Mouse (Mus musculus) cerebellum, postnatal 10 days (tissue): ENCODE results near the gene Angpt4.

ENCODE experiments used
- DNase-seq, 2 experiments: peaks; one replicate each; pipeline ENCODE4 v3.0.0; 2021; ENCODE audit warnings: mixed read lengths in 2 of 2

The Angpt4 gene

DNA sequence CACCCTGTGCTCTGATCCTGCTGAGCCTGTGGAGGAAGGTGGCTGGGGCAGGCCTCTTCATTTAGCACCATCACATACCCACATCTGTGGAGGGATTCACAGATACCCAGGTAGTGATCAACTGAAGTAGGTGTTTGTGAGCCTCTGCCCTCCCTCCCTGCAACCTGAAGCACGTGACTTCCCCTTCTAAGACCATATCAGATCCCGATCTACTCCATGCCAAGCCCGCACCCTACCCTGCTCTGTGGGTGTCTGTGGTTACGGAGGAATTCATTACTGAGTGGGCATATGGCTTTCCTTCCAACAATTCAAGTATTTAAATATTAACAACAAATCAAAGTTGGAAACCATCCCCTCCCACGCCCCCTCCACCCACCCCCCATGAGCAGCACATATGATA, 52.3 kb downstream of the Angpt4 start:
- DNase-seq: no peak

DNA sequence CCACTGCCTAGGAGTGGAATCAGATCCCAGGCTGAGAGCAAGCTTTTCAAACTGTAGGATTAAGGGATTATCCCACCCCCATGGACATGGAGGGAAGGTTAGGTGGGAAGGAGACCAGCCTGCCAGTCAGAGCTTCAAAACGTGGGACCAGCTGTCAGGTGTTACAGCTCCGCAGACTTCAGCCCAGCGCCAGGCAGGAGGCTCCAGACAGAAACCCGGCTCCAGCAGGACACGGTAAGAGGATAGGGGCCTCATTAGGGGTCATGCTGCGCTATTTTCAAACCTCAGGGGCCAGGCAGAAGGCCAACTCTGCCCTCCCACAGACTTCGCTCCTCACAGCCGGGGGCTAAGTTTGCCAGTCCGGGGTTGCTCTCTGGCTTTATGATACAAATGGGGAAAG, 53.0 kb downstream of the Angpt4 start:
- DNase-seq: peak; percentile 48 to 61

DNA sequence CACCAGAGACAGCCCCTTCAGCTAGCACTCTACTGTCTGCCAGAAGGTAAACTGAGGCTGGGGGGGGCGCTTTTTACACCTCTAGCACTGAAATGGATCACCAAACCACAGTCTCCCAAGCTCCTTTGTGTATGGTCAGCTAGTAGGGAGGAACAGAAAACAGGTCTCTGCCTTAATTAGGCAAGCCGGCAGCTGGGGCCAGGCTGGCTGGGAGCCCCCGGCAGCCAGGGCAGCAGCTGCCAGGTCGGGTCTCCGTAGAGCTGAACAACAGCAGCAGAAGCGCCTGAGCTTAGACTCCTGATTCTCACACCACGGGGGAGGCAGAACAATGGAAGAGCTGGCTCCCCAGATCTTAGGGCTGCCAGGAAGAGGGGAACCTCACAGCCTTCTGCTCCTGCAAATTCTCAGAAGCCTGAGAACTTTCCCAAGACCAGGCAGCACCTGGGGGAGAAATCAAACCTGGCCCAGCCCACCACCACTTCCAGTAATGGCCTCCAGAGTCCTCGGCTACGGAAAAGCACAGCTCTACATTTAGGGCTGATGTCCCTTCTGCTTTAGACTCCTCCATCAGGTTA, 56.3 kb downstream of the Angpt4 start:
- DNase-seq: peak; percentile 70 to 79

DNA sequence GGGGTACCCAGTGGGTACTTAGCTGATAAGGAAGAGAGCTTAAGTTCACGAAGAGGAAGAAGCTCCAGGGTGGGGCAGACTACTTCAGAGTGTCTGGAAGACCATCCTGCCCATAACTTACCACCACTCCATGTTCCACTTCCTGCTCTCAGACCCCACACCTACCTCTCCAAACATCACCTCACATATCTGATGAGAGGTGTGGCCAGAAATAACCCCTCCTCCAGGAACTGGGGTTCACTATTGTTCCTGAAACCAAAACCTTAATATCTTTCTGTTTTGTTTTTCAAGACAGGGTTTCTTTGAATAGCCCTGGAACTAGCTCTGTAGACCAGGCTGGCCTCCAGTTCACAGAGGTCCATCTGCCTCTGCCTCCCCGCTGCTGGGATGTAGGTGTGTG, 56.8 kb downstream of the Angpt4 start:
- DNase-seq: no peak

DNA sequence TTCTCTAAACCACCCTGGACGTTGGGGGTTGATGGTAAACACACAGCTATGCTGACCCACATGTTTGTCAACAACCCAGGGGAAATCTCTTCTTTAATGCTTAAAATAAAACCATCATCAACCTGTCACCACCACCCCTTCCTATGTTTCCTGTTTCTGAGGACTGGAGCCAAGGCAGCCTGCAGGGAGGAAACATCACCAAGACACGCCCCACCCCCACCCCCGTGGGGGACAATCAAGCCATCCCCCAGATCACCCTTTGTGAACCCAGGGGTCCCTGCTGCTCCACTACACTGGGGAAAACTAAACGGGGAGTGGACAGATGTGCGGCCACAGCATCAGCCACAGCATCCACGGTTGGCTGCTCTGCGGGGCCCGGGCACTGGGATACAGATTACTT, 57.4 kb downstream of the Angpt4 start:
- no peak for DNase-seq

DNA sequence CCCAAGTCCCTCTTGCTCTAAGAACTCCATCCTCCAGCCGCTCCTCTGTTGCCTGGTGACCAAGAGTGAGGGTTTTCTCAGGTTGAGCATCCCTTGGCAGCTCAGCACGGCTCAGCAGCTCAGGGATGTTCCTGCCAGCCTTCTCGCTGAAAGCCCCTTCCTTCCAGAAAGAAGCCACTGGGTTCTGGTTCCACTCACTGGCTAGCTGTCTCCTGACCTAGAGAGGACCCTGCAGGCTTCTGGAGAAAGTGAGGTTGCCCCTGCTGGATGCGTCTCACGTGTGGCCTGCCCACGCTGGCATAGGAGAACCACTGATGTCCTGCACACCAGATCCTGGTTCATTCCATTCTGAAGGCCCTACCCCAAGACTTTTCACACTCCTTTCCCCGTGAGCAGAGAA, 58.0 kb downstream of the Angpt4 start:
- DNase-seq: peak in 1 of 2 experiments; percentile 39

DNA sequence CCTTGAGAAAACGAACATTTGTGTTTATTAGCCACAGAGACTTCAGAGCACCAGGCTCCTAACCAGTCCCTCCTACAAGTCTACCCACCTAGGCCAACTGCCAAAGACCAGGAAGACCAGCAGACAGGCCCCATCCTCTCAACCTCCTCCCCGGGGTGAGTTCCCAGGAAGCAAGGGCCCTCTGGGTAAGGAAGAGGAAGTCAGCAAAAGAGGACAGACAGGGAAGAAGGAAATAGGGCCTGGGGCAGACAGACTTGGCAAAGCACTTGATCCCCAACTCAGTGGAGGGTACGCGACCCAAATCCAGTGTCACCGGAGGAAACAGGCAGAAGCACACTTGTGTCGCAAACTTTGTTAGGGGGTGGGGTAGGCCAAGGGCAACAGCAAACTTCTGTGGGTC, 58.4 kb downstream of the Angpt4 start:
- DNase-seq: peak in 1 of 2 experiments; percentile 39

DNA sequence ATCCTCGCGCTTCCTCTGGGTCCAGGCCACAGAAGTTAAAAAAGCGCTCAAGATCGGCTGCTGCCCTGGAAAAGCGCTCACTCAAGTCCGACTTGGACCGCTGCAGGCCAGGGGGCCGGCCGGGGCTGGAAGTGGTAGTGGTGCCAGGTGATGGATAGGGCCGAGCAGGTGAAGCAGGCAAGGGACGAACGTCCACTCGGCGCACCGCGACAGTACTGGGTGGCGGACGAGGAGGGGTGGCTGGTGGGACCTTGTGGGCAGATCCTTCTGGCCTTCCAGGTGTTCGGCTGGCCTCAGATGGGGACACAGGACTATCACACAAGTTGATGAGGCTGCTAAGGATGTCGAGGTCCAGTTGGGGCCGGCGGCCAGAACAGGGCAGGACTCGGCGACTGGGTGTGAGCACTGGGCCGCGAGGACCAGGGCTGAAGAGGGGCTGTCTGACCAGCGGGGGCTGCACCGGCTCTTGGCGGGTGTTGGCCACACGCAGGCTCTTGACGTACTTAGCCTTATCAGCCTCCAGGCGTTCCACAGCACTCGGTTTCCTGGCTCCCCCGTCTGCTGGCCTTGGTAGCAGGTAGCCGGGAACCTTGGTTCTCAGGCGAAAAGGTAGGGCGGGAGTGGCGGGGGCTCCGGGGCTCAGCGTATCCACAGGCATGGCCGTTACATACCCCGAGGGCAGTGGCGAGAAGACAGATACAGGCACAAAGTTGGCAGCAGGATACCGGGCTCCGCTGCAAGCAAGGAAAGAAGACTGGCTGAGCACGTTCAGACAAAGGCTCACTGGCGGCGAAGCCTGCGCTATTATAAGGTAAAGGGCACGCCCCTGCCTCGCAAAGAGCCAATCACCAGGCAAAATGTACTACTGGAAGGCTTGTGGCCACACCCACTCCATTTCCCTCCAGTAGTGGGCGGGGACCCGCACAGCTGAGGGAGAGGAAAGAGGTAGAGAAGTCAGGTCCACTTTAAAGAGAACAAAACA, 59.5 kb downstream of the Angpt4 start:
- peak; percentile 82 to 88 for DNase-seq

DNA sequence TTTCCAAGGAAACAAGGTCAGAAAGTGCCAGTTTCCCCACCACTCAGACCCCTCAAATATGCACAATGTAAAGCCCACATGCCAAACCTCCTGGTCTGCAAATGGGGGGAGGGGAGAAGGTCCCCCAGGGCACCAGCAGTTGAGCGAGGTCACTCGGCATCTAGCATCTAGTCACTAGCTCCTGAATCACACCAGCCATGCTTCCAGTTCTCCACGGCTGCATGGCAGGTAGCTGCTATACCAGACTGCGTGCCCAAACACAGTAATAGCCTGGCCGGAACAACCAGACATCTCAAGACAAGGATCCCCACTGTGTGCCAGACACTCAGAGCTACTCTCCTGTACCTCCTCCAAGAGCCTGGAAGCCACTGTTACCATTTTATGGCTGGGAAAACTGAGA, 60.7 kb downstream of the Angpt4 start:
- no peak for DNase-seq

DNA sequence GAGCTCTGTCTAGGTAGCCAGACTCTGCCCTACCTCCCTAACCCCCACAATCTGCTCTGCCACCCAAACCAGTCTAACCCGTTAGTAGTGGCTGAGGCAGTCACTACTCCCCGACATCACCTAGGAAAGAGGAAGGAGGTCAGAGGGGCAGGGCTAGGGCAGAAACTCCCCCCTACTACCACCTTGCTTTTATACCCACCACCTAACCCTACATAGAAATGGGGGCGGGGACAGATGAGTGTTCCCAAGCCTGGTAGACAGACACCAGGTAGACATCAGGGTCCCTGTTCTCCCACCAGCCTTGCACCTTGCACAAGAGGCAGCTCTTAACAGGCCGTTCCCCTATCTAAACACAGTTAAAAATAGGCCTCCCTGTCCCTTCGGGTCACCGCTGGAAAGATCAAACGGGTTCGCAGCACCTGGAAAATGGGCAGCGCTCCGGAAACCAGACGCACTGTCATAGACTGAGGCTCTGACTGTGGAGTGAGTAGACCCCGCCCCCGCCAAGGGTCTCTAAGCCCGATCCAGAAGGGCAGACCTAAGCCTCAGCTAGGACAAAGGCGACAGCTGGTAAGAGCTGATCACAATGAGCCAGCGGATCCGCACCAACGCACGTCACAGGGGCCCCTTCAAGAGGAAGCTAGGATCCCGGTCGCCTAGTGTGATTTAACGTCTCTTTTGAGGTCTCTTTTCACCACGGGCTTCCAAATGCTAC, 62.0 kb downstream of the Angpt4 start:
- DNase-seq: peak; percentile 69 to 71

DNA sequence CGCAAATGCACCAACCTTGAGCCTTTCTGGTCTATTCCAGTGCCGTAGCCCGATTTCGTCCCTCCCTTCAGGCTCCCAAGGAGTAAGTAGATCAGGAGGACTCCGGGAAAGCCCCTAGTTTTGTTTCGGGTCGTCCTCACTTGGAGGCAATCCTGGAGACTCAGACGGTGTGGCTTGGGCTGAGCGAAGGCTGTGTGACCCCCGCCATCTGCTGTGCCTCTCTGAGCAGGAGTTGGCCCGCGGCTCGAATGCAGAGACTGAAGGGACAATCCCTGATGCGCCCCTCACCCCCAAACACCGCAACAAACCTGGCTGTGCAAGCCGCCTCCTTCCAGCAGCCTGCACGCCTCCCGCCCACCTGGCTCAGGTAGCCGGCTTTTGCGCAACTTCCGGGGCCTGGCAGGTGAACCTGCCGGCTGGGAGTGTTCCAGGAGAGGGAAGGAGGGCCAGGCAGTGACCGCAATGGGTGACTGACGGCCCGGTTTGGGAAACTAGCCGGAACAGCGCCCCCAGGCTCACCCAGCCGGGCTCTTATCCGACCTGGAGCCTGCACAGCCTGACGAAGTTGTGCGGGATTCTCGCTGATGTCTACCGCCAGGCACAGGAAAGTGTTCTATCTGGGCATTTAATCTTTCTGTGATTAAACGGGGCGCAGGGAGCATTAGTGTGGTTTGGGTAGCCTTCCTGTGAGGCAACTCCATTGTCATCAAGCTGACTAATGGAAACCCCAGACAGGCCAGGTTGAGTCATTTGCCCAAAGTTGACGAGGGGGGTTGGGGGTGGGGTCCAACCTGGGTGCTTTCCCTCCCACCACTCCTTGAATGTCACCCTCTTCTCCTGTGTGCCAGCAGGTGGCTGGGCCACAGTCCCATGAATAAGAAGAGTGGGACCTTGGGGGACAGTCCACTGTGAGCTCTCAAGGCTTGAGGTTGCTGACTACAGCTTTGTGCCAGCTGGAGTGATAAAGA, 62.9 kb downstream of the Angpt4 start:
- DNase-seq: peak; percentile 71 to 79

DNA sequence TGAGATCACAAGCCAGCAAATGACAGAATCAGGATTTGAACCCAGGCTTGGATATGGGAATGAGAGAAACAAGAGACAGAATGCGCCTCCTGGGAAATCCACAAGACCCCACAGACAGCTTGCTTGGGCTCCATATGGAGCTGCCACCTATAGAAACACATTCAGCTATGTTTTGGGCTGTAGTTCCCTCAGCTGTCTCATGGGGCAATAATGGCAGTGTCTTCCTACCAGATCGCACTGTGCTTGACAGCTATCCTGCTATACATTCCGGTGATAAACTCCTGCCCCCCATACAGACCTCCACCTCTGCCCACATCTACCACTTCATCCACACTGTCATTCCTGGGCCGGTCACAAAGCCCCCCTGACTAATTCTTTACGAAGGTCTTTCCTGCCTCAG, 64.3 kb downstream of the Angpt4 start:
- DNase-seq: no peak

DNA sequence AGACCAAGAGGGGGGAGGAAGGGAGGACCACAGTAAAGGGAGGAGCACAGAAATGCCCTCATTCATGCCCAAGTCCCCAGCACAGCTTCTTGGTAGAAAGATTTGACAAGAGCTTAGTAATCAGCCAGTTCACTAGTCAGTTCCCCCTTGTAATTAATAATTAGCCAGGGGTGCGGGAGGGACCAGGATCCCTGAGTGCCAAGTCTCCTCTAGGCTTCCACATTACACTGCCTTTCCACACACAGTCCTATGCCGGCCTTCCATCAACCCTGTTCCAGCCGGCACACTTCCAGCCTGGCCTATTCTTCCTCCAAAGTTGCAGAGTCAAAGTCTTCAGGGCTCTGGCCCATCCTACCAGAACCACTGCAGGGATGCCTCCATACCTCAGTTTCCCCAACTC, 65.1 kb downstream of the Angpt4 start:
- no peak for DNase-seq

DNA sequence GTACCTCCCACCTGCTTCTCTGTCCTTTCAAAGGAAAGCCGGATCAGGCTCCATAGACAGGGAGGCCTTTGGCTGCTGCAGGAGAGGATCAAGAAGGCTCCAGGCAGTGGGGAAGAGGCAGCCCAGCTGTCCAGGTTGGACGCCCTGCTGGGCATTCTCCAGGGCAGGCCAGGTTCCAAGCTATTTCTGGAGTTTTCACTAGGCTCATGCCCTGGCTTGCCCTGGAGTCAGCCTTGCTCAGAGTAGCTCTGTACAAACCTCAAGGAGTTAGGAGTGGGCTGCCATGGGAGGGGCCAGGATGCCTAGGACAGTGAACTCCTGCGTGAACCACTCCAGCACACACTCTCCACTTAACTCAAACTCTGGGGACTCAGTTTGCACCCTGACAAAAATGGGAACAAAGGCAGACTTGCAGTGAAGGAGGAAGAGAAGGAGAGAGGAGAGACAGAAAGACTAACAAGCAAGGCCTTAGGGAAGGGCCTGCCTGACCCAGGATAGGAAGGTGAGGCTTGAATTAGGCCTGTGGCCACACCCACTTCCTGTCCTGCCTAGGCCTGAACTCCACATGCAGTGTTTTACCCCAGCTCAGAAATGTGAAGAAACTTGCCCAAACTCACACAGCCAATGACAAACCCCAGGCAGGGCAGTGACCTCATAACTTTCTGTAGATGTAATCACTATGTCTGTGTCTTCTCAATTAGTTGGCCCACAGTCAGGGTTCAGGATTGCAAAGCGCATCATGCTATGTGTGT, 66.9 kb downstream of the Angpt4 start:
- peak; percentile 79 to 86 for DNase-seq

DNA sequence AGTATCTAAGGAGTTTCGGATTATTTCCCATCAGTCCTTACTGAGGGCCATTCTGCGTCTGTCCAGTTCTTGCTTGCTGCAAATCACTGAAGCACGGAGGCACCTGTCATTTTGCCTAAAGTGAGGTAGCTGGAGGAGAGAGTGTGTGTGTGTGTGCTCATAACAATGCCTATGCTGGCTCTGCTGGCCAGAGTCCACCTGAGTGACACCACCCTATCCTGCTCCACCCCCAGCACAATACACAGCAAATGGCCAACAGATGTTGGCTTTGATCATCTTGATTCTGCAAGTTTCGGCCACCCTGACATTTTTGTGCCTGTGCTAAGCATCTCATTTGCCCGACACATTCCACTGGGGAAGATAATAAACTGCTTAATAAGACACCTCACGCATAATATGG, 67.5 kb downstream of the Angpt4 start:
- peak in 1 of 2 experiments; percentile 33 for DNase-seq

DNA sequence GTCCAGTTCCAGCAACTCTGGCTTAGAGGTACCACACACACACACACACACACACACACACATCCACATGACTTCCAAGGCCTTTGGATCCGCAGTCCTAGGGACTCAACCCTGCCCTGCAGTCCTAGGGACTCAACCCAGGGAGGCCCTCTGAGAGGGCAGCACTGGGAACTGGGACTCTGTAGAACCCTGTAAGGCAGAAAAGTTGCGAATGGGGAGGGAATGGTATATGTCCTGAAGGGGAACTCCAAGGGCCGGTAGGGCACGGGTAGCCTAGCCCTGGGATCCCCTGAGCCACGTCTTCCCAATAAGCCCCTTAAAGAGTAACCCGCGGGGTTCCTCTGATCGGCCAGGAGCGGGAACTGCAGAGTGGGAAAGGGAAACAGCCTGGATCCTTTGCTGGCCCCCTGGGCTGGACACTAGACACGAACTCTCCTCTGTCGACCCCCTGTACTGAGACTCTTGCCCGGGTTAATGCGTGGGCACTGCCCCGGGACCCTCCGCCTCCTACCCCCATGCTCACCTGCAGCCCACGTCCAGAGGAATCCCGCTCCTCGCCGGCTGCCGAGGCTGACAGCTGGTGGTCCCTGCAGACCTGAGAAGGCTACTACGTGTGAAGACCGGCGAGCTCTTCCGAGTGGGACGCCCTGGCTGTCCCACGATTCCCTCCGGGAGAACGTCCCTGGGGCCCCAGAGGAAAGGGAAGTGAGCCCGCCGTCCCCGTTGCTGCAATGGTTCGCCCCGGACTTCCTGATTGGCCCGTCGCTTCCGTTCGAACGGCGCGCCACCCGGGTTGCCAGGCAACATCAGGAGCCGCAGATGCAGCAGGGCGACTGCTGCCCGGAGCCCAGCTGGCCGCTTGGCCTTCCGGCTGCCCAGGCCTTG, 68.7 kb downstream of the Angpt4 start, which contains the start of gene Fam110a:
TSS of gene Fam110a (minus strand) at position 750 of the 885 bp plus-strand sequence.
- DNase-seq: peak; percentile 95 to 97

DNA sequence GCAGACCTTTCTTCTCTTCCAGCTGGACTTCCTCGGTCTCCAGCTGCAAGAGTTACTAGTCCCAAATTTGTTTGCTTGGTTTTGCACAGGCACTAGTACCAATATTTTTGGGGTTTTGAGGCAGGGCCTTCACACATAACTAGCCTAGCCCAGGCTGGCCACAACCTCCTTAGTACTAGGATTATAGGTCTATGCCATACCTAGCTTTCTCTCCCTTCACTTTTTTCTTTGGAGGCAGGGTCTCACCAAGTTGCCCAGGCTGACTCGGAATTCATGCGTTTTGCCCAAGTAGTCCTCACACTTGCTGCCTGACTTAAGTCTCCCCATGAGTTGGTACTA, 69.3 kb downstream of the Angpt4 start:
- no peak for DNase-seq

DNA sequence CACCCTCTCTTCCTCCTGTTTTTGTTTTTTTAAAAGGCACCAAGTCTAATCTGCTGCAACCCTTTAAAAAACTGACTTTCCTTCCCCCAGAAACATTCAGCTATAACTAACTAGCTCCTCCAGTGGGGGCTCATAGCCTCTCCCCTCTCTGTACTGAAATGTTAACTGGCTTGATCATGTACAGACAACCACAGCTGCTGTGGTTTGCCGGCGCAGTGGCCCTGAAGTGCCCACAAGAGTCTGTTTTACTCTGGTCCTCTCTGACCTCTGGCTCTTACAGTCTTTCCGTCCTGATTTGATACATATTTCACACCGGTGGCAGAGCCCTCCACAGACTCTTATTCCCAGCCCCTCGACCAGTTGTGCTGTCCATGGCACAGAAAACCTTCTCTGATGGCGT, 70.3 kb downstream of the Angpt4 start:
- no peak for DNase-seq

DNA sequence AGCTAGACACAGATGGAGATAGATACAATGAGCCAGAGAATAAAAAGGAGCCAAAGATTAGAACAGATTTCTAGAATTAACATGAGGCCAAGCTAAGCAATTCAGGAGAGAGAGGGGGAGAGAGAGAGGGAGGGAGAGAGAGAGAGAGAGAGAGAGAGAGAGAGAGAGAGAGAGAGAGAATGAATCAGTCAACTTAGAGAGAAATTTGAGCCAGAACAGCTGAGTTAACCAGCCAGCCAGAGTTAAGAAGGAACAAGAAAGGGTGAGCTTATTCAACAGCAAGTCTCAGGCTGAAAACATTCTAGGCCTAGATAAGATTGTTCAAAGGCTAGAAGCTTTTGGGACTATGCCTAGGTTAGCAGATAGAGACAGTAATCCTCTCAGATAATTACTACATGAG, 71.5 kb downstream of the Angpt4 start:
- DNase-seq: no peak

DNA sequence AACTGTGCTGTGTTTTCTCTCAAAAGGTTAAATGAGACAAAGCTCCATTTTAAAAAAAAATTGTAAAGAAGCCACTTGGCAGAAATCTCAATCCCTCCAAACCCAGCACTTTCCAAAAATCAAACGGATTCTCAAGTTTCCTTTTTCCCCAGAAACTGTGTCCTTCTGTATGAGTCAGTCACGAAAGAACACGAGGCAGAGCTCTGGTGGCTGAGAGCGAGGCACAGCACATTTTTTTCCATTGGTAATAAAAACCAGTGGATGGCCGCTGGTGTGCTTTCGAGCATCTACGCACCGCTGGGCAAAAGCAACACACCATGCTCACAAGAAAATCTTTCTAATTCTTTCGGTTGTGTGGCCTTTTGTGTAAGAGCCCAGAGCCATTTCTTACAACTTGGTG, 73.0 kb downstream of the Angpt4 start:
- no peak for DNase-seq
